ENCODE assay signal across 15 mouse cellular contexts in genomic region chr12:117287456-117287855, GRCm38 (mm10).
A peak's percentile ranks its signal among the peaks of the same experiment; 100 is the strongest.
DNase-seq lines count a peak whose midpoint lies in the region; ATAC-seq and TF ChIP-seq lines count a peak whose summit lies in the region.
"Had no signal": no experiment of that assay in that cellular context is flagged by ENCODE, and none has a peak within 500 bp of the region (broad histone marks: within the 10 kb centered on the region; RNA-seq: fewer than 3 reads in every experiment).

No protein-coding gene starts in this region.

- H3K4me3 ChIP-seq in kidney, postnatal 0 days (replicated peaks; ENCODE audit: low read depth, low read length), result no peak overlapping the region
- no peak overlapping the region for H3K4me3 ChIP-seq in midbrain, embryonic 14.5 days (replicated peaks; ENCODE audit: low read depth, low read length)
- no peak overlapping the region for H3K4me3 ChIP-seq in midbrain, embryonic 10.5 days
- H3K4me3 ChIP-seq: embryonic facial prominence, embryonic 15.5 days; lung, embryonic 15.5 days had no signal

- H3K9ac ChIP-seq in kidney, postnatal 0 days (ENCODE audit: low read depth, low read length), result no peak overlapping the region
- H3K9ac ChIP-seq in midbrain, embryonic 14.5 days (replicated peaks; ENCODE audit: low read length), result no peak overlapping the region
- H3K9ac ChIP-seq: embryonic facial prominence, embryonic 15.5 days; lung, embryonic 15.5 days had no signal

- H3K4me1 ChIP-seq in kidney, postnatal 0 days (replicated peaks; ENCODE audit: insufficient read depth, low read length), result no peaks in the 10 kb centered on the region
- peaks cover 11% of the 10 kb centered on the region; the same call in 1 of the 2 replicates for H3K4me1 ChIP-seq in midbrain, embryonic 14.5 days (ENCODE audit: control insufficient read depth, insufficient read depth, low read length)
- H3K4me1 ChIP-seq in midbrain, embryonic 10.5 days, result peaks cover 8% of the 10 kb centered on the region; the same call in 1 of the 2 replicates
- H3K4me1 ChIP-seq: embryonic facial prominence, embryonic 15.5 days; lung, embryonic 15.5 days had no signal

- no peaks in the 10 kb centered on the region for H3K27me3 ChIP-seq in kidney, postnatal 0 days (ENCODE audit: insufficient read depth, low read length)
- no peaks in the 10 kb centered on the region for H3K27me3 ChIP-seq in midbrain, embryonic 14.5 days (ENCODE audit: control insufficient read depth, insufficient read depth, low read length)
- no peaks in the 10 kb centered on the region for H3K27me3 ChIP-seq in midbrain, embryonic 10.5 days (ENCODE audit: low read depth, poor library complexity, severe bottlenecking)
- H3K27me3 ChIP-seq: embryonic facial prominence, embryonic 15.5 days; lung, embryonic 15.5 days had no signal

- H3K27ac ChIP-seq in kidney, postnatal 0 days, result no peak overlapping the region
- peak overlapping the region; percentile 20; the same call in 1 of the 2 replicates for H3K27ac ChIP-seq in midbrain, embryonic 14.5 days (replicated peaks; ENCODE audit: low read depth, low read length)
- H3K27ac ChIP-seq in midbrain, embryonic 10.5 days (replicated peaks), result no peak overlapping the region
- H3K27ac ChIP-seq: embryonic facial prominence, embryonic 15.5 days; lung, embryonic 15.5 days had no signal

- peak; percentile 25 to 33 for DNase-seq in cerebellum, postnatal 10 days
- DNase-seq in cerebellum, adult 8-10 months, result no peak
- DNase-seq in kidney, postnatal 0 days (ENCODE audit: low spot score), result peak; percentile 20
- DNase-seq in kidney, postnatal 14 days, result no peak
- no peak for DNase-seq in midbrain, embryonic 14.5 days
- no peak for DNase-seq in midbrain, embryonic 10.5 days (ENCODE audit: low spot score)
- peak; percentile 52 for DNase-seq in lung, postnatal 14 days
- DNase-seq: cerebellum, adult 2 months; kidney, adult 9 months; liver; thymus, adult 18-20 months had no signal

- no peak for TF ChIP-seq CTCF in kidney, postnatal 0 days (IDR thresholded peaks at IDR 0.05; ENCODE audit: low read depth)

- H3K36me3 ChIP-seq in kidney, postnatal 0 days (ENCODE audit: insufficient read depth, low read length), result no peaks in the 10 kb centered on the region
- H3K36me3 ChIP-seq in midbrain, embryonic 14.5 days (ENCODE audit: control insufficient read depth, insufficient read depth, low read length), result no peaks in the 10 kb centered on the region
- H3K36me3 ChIP-seq in midbrain, embryonic 10.5 days, result peaks cover 32% of the 10 kb centered on the region
- H3K36me3 ChIP-seq: embryonic facial prominence, embryonic 15.5 days; lung, embryonic 15.5 days had no signal

- no peak for ATAC-seq in kidney, postnatal 0 days (replicated peaks; ENCODE audit: low FRiP score, low read depth)
- no peak for ATAC-seq in midbrain, embryonic 14.5 days (ENCODE audit: low FRiP score, low TSS enrichment)
- ATAC-seq: midbrain, embryonic 16.5 days; Patski had no signal

- H3K9me3 ChIP-seq in kidney, postnatal 0 days (replicated peaks; ENCODE audit: low read length), result no peaks in the 10 kb centered on the region
- no peaks in the 10 kb centered on the region for H3K9me3 ChIP-seq in midbrain, embryonic 14.5 days (ENCODE audit: control insufficient read depth, low read length)
- H3K9me3 ChIP-seq in midbrain, embryonic 10.5 days (replicated peaks), result no peaks in the 10 kb centered on the region
- H3K9me3 ChIP-seq: embryonic facial prominence, embryonic 15.5 days; lung, embryonic 15.5 days had no signal

- WGBS in kidney, postnatal 0 days, result 62% methylated on average over 2 of the region's 2 CpGs
- 86% methylated on average over 2 of the region's 2 CpGs for WGBS in midbrain, embryonic 14.5 days
- 94% methylated on average over 2 of the region's 2 CpGs for WGBS in midbrain, embryonic 10.5 days

- H3K4me2 ChIP-seq in kidney, postnatal 0 days (ENCODE audit: low read length), result no peak overlapping the region
- no peak overlapping the region for H3K4me2 ChIP-seq in midbrain, embryonic 14.5 days (ENCODE audit: low read length)
- H3K4me2 ChIP-seq: embryonic facial prominence, embryonic 15.5 days; lung, embryonic 15.5 days had no signal

Comparison
In these comparisons a context has a peak if more than half of its experiments do, and no peak if none do; other contexts are left out.
1. DNase-seq: peak in cerebellum, postnatal 10 days (2 of 2), kidney, postnatal 0 days (single experiment) and lung, postnatal 14 days (single experiment); none in cerebellum, adult 8-10 months (single experiment), kidney, postnatal 14 days (single experiment), midbrain, embryonic 14.5 days (single experiment) and midbrain, embryonic 10.5 days (single experiment).